Mouse (Mus musculus): ENCODE results near the gene Zfp691. TPM values are rescaled to one million over a fixed set of nuclear protein-coding genes. Genes with fewer than 3 reads are reported as not detected.

The Zfp691 gene
- polyA plus RNA-seq (2012; ENCODE audit: low replicate concordance): 10.1 and 18.0 TPM in 2 replicates

GRCm38 (mm10) chr4:119173851-119174453 is at the start of gene Zfp691:
Zfp691 (minus strand) TSS chr4:119174195.

GRCm38 (mm10) chr4:119218169-119218568 is 44.2 kb upstream of the Zfp691 start, which contains the start of gene Tmem269:
Tmem269 (minus strand) TSS chr4:119218217.

GRCm38 (mm10) chr4:119194909-119195581 is 21.1 kb upstream of the Zfp691 start, which contains the start of gene Svbp:
Svbp (plus strand) TSS chr4:119195306.

GRCm38 (mm10) chr4:119189864-119190263 is 15.9 kb upstream of the Zfp691 start, which contains the start of gene Ermap:
Ermap (minus strand) TSS chr4:119190011.

Other genes starting within 250 kb of the Zfp691 start
- not detected in 2 replicates for gene Olfr1328, start 235.6 kb downstream of the Zfp691 start, polyA plus RNA-seq (2012; ENCODE audit: low replicate concordance)
- not detected in 2 replicates for gene Lao1, start 212.6 kb downstream of the Zfp691 start, polyA plus RNA-seq (2012; ENCODE audit: low replicate concordance)
- 6.2 and 10.4 TPM in 2 replicates for gene Slc2a1, start 65.5 kb downstream of the Zfp691 start, polyA plus RNA-seq (2012; ENCODE audit: low replicate concordance)
- gene Ermap, start 15.8 kb upstream of the Zfp691 start, polyA plus RNA-seq (2012; ENCODE audit: low replicate concordance): 72.8 and 213 TPM in 2 replicates
- gene Svbp, start 21.1 kb upstream of the Zfp691 start, polyA plus RNA-seq (2012; ENCODE audit: low replicate concordance): 77.9 and 129 TPM in 2 replicates
- not detected in 2 replicates for gene Tmem269, start 44.0 kb upstream of the Zfp691 start, polyA plus RNA-seq (2012; ENCODE audit: low replicate concordance)
- gene AU022252, start 58.5 kb upstream of the Zfp691 start, polyA plus RNA-seq (2012; ENCODE audit: low replicate concordance): 12.9 and 16.1 TPM in 2 replicates
- 11.6 and 13.2 TPM in 2 replicates for gene P3h1, start 58.7 kb upstream of the Zfp691 start, polyA plus RNA-seq (2012; ENCODE audit: low replicate concordance)
- not detected in 2 replicates for gene Cldn19, start 81.2 kb upstream of the Zfp691 start, polyA plus RNA-seq (2012; ENCODE audit: low replicate concordance)
- 2,013 and 2,112 TPM in 2 replicates for gene Ybx1, start 120.4 kb upstream of the Zfp691 start, polyA plus RNA-seq (2012; ENCODE audit: low replicate concordance)
- 0.88 and 2.1 TPM in 2 replicates for gene Ppih, start 146.4 kb upstream of the Zfp691 start, polyA plus RNA-seq (2012; ENCODE audit: low replicate concordance)
- gene Ccdc30, start 241.3 kb upstream of the Zfp691 start, polyA plus RNA-seq (2012; ENCODE audit: low replicate concordance): not detected in 2 replicates
- 8.1 and 11.0 TPM in 2 replicates for gene Ppcs, start 248.2 kb upstream of the Zfp691 start, polyA plus RNA-seq (2012; ENCODE audit: low replicate concordance)
- gene Zmynd12, start 248.6 kb upstream of the Zfp691 start, polyA plus RNA-seq (2012; ENCODE audit: low replicate concordance): not detected in 2 replicates